Mouse (Mus musculus) adrenal gland, adult 18-20 months (tissue): ENCODE data around the gene Slc4a1ap. TPM values are rescaled to one million over a fixed set of nuclear protein-coding genes. Genes with fewer than 3 reads are reported as not detected.
A peak's percentile ranks its signal among the peaks of the same experiment; 100 is the strongest.
"Not testable (repeated sequence)": the region's sequence is repeated elsewhere in the genome, so short reads cannot be mapped to it uniquely, and the experiment has no call there.

ENCODE experiments used
- DNase-seq, 2 experiments: peaks; one replicate each; pipeline ENCODE4 v3.0.0; 2021 to 2022; ENCODE audit warnings: low spot score in 2 of 2
- long read RNA-seq, 2 experiments: library from polyadenylated mRNA; stranded (forward); transcript quantifications; one replicate each; pipeline ENCODE4 v2.0.0; 2021
- total RNA-seq, 2 experiments: library from RNA; stranded (reverse); gene quantifications; 1 replicate in 1 of 2; 2 replicates in 1 of 2; pipeline ENCODE4 v1.2.3; 2021

Slc4a1ap gene
- total RNA-seq: 10 to 100 TPM; 23.4 to 31.4 TPM
- long read RNA-seq, experiment 1, partial matches to known transcripts: 1 of 7 reads
- long read RNA-seq, experiment 1, other reads (novel, unspliced or antisense): 3 of 7 reads
- long read RNA-seq, experiment 2, transcript Slc4a1ap-201 (13 exons, 2,424 nt): major isoform, 11 of 39 reads
- long read RNA-seq, experiment 2, transcript Slc4a1ap-213 (14 exons, 2,499 nt): minor isoform, 7 of 39 reads
- long read RNA-seq, experiment 2, partial matches to known transcripts: 5 of 39 reads
- long read RNA-seq, experiment 2, other reads (novel, unspliced or antisense): 14 of 39 reads

DNA sequence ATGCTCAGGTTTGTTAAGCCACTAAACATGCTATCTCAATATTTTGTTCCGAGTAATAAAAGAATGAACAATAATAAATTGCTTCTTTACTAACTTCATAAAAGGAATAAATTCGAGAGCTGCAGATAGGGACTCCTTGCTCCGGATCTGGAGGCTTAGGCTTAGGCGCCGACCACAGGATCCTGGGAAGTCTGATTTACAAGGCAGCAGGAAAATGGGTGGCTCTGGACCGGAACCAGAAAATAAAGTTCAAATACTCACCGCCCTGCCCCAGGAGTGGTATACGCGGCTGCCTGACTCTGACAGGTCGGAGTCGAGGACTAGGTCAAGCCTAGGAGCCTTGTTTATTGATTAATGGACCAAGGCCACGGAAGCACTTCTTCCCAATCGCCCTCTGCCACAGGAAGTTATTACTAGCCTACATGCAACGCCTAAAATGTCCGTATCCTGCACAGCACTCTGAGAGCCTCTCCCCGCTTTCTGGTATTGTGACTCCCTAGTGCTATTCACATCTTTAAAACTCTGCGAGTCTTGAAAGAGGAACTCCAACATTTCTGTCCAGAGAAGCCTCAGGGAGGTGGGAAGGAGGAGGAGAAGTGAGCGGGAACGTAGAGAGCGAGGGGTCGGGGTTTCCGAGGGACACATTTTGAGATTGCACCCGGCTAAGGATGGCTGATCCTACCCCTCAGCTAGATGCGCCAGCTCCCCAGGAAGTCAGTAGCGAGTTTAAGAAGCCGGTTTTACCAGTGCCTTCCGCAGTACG is at the start of gene Slc4a1ap:
TSS of gene Slc4a1ap (plus strand) at position 642 of the 763 bp plus-strand sequence.
- DNase-seq: peak; percentile 74 to 82

DNA sequence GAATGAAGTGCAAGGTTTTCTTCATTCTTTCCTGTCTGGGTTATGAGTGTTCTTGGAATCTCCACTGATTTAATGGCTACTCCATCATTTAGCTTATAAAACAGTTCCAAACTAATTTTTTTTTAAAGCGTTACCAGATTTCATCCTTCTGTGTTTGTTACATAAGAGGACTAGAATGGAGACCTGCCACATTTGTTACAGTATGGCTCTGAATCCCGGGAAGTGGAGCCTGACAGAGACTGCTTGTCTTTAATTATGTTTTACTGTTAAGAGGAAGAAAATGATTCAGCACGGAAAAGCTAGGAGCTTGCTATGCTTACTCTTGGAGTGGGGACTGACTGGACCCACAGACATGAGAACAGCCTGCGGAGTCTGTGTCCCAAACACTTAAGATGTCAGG is 46.3 kb upstream of the Slc4a1ap start:
- DNase-seq: no peak

GRCm38 (mm10) chr5:31485440-31485839 is 41.4 kb upstream of the Slc4a1ap start, which contains the start of gene 4930548H24Rik:
4930548H24Rik (plus strand) TSS chr5:31485740.
- DNase-seq: no peak

DNA sequence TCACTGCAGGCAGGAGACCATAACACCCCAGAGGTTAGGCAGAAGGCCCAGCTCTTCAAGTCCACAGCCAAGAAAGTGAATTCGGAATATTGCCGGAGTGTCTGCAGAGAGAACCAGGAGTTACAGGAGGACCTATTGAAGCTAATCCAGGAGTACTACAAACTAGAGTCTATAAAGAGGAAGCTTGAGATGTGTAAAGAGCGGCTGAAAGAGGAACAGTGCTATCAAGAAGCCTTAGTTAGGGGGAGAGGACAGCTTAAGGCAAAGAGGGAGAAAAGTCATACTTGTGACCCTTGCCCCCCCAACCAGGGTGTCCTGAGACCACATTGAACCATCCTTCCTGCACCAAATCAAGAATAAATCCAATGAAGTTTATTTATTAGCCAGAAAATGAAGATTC is 38.9 kb upstream of the Slc4a1ap start:
- DNase-seq: no peak

DNA sequence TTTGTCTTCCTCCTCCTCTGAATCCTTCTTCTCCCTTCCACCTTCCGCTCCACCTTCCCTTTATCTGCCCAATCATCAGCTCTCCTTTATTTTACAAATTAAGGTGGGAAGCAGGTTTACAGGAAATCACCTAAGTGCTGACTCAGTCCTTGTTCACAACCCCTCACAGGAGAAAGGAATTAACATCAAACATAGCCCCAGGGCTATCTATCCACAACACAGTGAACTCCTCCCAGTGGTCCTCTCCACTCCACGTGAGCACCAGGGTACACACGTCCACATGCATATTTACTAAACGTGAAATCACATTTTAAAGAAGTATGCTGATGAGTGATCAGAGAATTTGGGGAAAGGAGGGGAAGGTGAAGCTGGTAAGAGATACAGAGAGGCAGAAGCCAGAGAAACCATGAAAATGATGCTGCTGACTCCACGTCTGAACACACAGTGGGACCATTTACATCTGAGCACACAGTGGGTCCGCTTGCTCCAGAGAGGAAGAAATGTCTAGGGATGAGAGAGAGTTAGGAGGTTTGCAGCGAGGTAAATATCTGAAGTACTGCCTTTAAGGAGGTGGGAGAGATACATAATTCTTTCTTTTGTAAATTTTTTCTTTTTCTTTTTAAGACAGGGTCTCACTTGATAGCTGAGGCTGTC is 37.6 kb upstream of the Slc4a1ap start:
- no peak for DNase-seq

GRCm38 (mm10) chr5:31492031-31492430 is 34.8 kb upstream of the Slc4a1ap start:
- no peak for DNase-seq

GRCm38 (mm10) chr5:31494513-31495297 is 32.1 kb upstream of the Slc4a1ap start, which contains the start of gene Gpn1:
Gpn1 (plus strand) TSS chr5:31494741.
- DNase-seq: peak; percentile 77 to 79

GRCm38 (mm10) chr5:31504843-31505242 is 22.0 kb upstream of the Slc4a1ap start:
- no peak for DNase-seq

DNA sequence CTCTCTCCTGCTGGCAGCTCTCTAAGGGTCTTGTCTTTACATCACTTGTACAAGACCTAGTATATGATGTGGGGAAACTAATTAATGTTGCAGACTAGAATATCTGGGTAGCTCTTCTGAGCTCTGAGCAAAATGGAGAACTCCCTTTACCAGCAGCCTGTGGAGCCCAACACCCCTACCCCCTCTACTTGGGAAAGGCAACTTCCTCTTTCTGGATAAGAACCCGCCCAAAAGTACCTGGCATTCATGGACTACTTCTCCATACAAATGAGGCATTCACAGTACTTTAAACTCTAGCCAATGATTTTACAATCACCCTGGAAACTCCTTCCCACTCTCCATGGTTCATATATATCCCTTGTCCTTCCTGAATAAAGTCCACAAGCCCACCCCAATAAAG is 14.3 kb upstream of the Slc4a1ap start:
- DNase-seq: no peak

DNA sequence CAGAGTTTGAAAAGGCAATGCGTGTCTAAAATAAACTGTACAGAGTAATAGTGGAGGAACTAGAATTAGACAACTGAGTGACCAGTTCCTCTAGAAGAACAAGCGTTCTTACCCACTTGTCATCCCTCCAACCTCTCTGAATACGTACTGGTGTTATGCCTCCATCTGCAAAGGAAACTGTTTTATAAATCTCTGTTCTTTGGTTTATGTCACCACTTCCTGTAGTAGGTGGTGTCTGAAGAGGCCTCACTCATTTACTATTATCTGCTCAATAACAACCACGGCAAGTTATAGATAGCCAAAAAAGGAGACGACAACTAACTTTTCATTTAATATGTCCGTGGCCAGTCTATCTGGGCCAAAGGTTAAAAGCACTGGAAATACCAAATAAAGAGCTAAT is 6.2 kb upstream of the Slc4a1ap start:
- DNase-seq: no peak

- no peak for DNase-seq
Observed at GRCm38 (mm10) chr5:31527117-31527680, 404 bp downstream of the Slc4a1ap start.

DNA sequence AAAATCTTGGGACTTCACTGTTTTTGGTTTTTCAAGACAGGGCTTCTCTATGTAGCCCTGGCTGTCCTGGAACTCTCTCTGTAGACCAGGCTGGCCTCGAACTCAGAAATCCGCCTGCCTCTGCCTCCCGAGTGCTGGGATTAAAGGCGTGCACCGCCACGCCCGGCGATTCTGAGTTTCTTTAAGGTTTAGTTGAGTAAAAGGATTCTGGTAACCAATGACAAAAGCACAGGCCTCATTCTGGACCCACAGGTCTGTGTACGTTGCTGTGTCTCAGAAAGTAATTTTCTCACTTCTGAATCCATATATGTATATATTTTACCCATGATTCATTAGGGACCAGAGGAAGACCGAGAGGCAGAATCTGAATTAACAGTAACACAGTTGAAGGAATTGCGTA is 912 bp downstream of the Slc4a1ap start, which contains the start of gene Supt7l:
TSS of gene Supt7l (minus strand) at position 101 of the 400 bp plus-strand sequence.
- not testable (repeated sequence) for DNase-seq

GRCm38 (mm10) chr5:31528560-31528959 is 1.8 kb downstream of the Slc4a1ap start:
- no peak for DNase-seq

- DNase-seq: no peak
Observed at GRCm38 (mm10) chr5:31535228-31535627, 8.4 kb downstream of the Slc4a1ap start.

DNA sequence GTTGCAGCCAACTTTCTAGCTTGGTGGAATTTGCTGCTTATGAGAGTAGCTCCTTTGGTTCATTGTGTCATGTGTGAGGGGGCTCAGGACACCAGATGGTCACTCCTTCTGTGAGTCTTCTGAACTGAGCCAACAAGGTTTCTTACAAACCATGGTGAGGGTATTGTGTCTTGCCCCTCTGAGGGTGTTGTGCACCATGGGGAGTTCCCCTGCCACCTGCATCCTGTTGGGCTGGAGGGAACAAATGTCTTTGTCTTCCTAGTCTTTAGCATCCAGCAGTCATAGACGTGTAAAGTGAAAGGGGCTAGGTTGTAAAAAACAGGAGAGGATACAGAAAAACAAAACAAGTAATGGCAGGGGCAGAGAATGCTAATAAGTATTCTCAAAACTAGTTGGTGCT is 32.6 kb downstream of the Slc4a1ap start:
- DNase-seq: no peak

- DNase-seq: no peak
Observed at GRCm38 (mm10) chr5:31560352-31560751, 33.6 kb downstream of the Slc4a1ap start.

DNA sequence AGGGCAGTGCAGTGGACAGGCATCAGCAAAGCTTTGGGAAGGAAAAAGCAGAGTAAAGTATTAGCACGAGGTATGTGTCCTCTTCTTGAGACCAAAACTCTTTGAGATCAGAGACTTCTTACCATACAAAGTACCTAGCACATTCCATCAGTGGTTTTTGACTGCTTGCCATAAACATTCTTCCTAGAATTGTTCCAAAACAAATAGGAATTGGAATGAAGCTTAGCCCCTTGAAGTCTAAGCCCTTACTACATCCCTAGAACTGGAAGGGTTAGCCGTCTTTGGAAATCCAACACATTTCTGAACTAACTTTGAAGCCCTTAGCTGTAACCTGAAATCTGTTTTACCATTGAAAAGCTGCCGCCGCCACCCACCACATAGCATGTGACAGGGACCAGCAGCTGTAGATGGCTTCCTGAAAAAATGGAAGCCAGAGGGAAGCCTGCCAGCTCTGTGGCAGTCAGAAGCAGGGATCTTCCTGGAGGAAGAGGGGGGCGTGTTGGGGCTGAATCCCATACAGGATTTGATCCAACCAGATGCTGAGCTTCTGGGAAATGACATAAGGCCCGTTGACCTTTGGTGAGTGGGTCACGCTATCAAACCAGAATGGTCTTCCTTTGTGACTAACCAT is 35.4 kb downstream of the Slc4a1ap start:
- no peak for DNase-seq

- DNase-seq: peak; percentile 77 to 78
Observed at GRCm38 (mm10) chr5:31563496-31563895, 36.7 kb downstream of the Slc4a1ap start.

GRCm38 (mm10) chr5:31563905-31564304 is 37.1 kb downstream of the Slc4a1ap start:
- no peak for DNase-seq

DNA sequence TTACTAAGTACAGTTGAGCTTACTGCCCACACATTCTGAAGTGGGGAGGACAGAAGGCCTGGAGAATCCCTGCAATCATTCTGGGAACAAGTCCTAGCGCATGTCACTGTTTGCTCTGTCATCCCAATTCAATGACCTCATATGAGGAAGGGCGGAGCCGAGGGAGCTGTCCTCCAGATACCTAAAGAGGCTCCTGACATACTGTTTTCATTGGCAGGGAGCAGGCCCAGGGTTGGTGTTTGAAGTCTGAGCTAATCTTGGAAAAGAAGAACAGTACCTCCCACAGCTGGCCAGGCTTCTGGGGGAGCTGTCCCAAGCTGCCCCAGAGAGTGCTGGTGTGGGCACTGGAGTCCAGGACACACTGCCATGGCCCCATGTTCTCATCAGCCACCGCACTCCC is 38.2 kb downstream of the Slc4a1ap start:
- DNase-seq: no peak
